Mouse (Mus musculus): ENCODE results near the gene Ripor3.

- no peak for TF ChIP-seq GATA1 (IDR thresholded peaks at IDR 0.05; ENCODE audit: borderline replicate concordance, low read length)
- no peak for TF ChIP-seq CTCF (IDR thresholded peaks at IDR 0.05; ENCODE audit: low read depth, low read length)
- no peak for TF ChIP-seq POLR2AphosphoS5 (IDR thresholded peaks at IDR 0.05; ENCODE audit: insufficient replicate concordance, low read depth, low read length)
- TF ChIP-seq TAL1 (conservative IDR thresholded peaks at IDR 0.05; ENCODE audit: low read depth, low read length), result no peak
- no peak for TF ChIP-seq GATA2 (IDR thresholded peaks at IDR 0.05; ENCODE audit: borderline replicate concordance, low read depth, low read length)
These were observed 38.7 kb upstream of the Ripor3 start for GRCm38 (mm10) chr2:168049002-168049635.

All from G1E (cell line).